Mouse (Mus musculus): ENCODE data around the gene F11r. TPM values are rescaled to one million over a fixed set of nuclear protein-coding genes. Genes with fewer than 3 reads are reported as not detected.
A peak's percentile ranks its signal among the peaks of the same experiment; 100 is the strongest.

The F11r gene
- polyA plus RNA-seq, 1 experiment from 2014 or later: 137 TPM

GRCm38 (mm10) chr1:171503592-171504291 is 66.4 kb downstream of the F11r start:
- Histone ChIP-seq H3K4me2 (peak overlapping the region; percentile 69), H3K36me3 (no peaks in the 10 kb centered on the region), H3K9me3 (replicated peaks) (no peaks in the 10 kb centered on the region), H3K4me1 (peaks cover 17% of the 10 kb centered on the region), H3K9ac (peak overlapping the region; percentile 66), H3K27ac (peak overlapping the region; percentile 98), H3K4me3 (replicated peaks) (peak overlapping the region; percentile 54), H3K27me3 (no peaks in the 10 kb centered on the region)
- ATAC-seq (replicated peaks; ENCODE audit: low FRiP score): peak; percentile 41
- under 1% methylated on average over 53 of the region's 53 CpGs for WGBS

- no peaks in the 10 kb centered on the region for H3K27me3 ChIP-seq
- peak overlapping the region; percentile 69 for H3K4me2 ChIP-seq
- no peak overlapping the region for H3K27ac ChIP-seq
- no peaks in the 10 kb centered on the region for H3K9me3 ChIP-seq (replicated peaks)
- no peaks in the 10 kb centered on the region for H3K36me3 ChIP-seq
- ATAC-seq (replicated peaks; ENCODE audit: low FRiP score): no peak
- no peak overlapping the region for H3K4me3 ChIP-seq (replicated peaks)
- no peak overlapping the region for H3K9ac ChIP-seq
- peaks cover 17% of the 10 kb centered on the region for H3K4me1 ChIP-seq
- 75% methylated on average over 4 of the region's 4 CpGs for WGBS
Observed at GRCm38 (mm10) chr1:171504586-171504985, 67.3 kb downstream of the F11r start.

GRCm38 (mm10) chr1:171513234-171513633 is 75.9 kb downstream of the F11r start:
- WGBS: 85% methylated on average over 2 of the region's 2 CpGs
- no peak overlapping the region for H3K9ac ChIP-seq
- H3K27ac ChIP-seq: no peak overlapping the region
- ATAC-seq (replicated peaks; ENCODE audit: low FRiP score): no peak
- H3K4me3 ChIP-seq (replicated peaks): no peak overlapping the region
- H3K36me3 ChIP-seq: no peaks in the 10 kb centered on the region
- no peaks in the 10 kb centered on the region for H3K9me3 ChIP-seq (replicated peaks)
- H3K4me2 ChIP-seq: no peak overlapping the region
- no peaks in the 10 kb centered on the region for H3K27me3 ChIP-seq
- H3K4me1 ChIP-seq: no peaks in the 10 kb centered on the region

- 69% methylated on average over 1 of the region's 1 CpGs for WGBS
- ATAC-seq (replicated peaks; ENCODE audit: low FRiP score): no peak
Observed at GRCm38 (mm10) chr1:171513760-171514159, 76.4 kb downstream of the F11r start.

More at GRCm38 (mm10) chr1:171513760-171514159, 76.4 kb downstream of the F11r start:
- H3K27me3 ChIP-seq: no peaks in the 10 kb centered on the region
- no peaks in the 10 kb centered on the region for H3K9me3 ChIP-seq (replicated peaks)
- H3K4me1 ChIP-seq: no peaks in the 10 kb centered on the region
- H3K4me3 ChIP-seq (replicated peaks): no peak overlapping the region
- no peak overlapping the region for H3K4me2 ChIP-seq
- no peak overlapping the region for H3K9ac ChIP-seq
- no peak overlapping the region for H3K27ac ChIP-seq
- H3K36me3 ChIP-seq: no peaks in the 10 kb centered on the region

Other genes starting within 250 kb of the F11r start
- 2.8 and 4.0 TPM in 2 replicates for gene Pcp4l1, start 241.3 kb upstream of the F11r start, polyA plus RNA-seq (2015; fragmentation: Nextera tagmentation; extraction: Ambion mirVana)
- gene Nr1i3, start 223.6 kb upstream of the F11r start, polyA plus RNA-seq (2015; fragmentation: Nextera tagmentation; extraction: Ambion mirVana): 0.26 and 0.81 TPM in 2 replicates
- gene Tomm40l, start 215.0 kb upstream of the F11r start, polyA plus RNA-seq (2015; fragmentation: Nextera tagmentation; extraction: Ambion mirVana): 35.1 and 35.4 TPM in 2 replicates
- gene Apoa2, start 212.5 kb upstream of the F11r start, polyA plus RNA-seq (2015; fragmentation: Nextera tagmentation; extraction: Ambion mirVana): 45.5 and 97.5 TPM in 2 replicates
- gene Fcer1g, start 203.2 kb upstream of the F11r start, polyA plus RNA-seq (2015; fragmentation: Nextera tagmentation; extraction: Ambion mirVana): 35.0 and 36.9 TPM in 2 replicates
- gene Adamts4, start 187.1 kb upstream of the F11r start, polyA plus RNA-seq (2015; fragmentation: Nextera tagmentation; extraction: Ambion mirVana): 10.7 and 11.6 TPM in 2 replicates
- gene Ndufs2, start 186.1 kb upstream of the F11r start, polyA plus RNA-seq (2015; fragmentation: Nextera tagmentation; extraction: Ambion mirVana): 276 and 283 TPM in 2 replicates
- 80.4 and 94.3 TPM in 2 replicates for gene B4galt3, start 167.2 kb upstream of the F11r start, polyA plus RNA-seq (2015; fragmentation: Nextera tagmentation; extraction: Ambion mirVana)
- 63.0 and 65.4 TPM in 2 replicates for gene Ppox, start 156.3 kb upstream of the F11r start, polyA plus RNA-seq (2015; fragmentation: Nextera tagmentation; extraction: Ambion mirVana)
- gene Usp21, start 149.5 kb upstream of the F11r start, polyA plus RNA-seq (2015; fragmentation: Nextera tagmentation; extraction: Ambion mirVana): 87.7 and 97.8 TPM in 2 replicates
- gene Ufc1, start 142.5 kb upstream of the F11r start, polyA plus RNA-seq (2015; fragmentation: Nextera tagmentation; extraction: Ambion mirVana): 106 and 118 TPM in 2 replicates
- 53.1 and 55.7 TPM in 2 replicates for gene Dedd, start 108.4 kb upstream of the F11r start, polyA plus RNA-seq (2015; fragmentation: Nextera tagmentation; extraction: Ambion mirVana)
- 47.8 and 50.5 TPM in 2 replicates for gene Nit1, start 91.9 kb upstream of the F11r start, polyA plus RNA-seq (2015; fragmentation: Nextera tagmentation; extraction: Ambion mirVana)
- 122 and 130 TPM in 2 replicates for gene Pfdn2, start 91.9 kb upstream of the F11r start, polyA plus RNA-seq (2015; fragmentation: Nextera tagmentation; extraction: Ambion mirVana)
- gene Klhdc9, start 76.7 kb upstream of the F11r start, polyA plus RNA-seq (2015; fragmentation: Nextera tagmentation; extraction: Ambion mirVana): 2.6 TPM in 2 replicates
- 3.0 and 3.5 TPM in 2 replicates for gene Nectin4, start 67.4 kb upstream of the F11r start, polyA plus RNA-seq (2015; fragmentation: Nextera tagmentation; extraction: Ambion mirVana)
- gene Arhgap30, start 48.6 kb upstream of the F11r start, polyA plus RNA-seq (2015; fragmentation: Nextera tagmentation; extraction: Ambion mirVana): 1.2 and 1.6 TPM in 2 replicates
- gene Usf1, start 26.2 kb upstream of the F11r start, polyA plus RNA-seq (2015; fragmentation: Nextera tagmentation; extraction: Ambion mirVana): 71.2 and 90.9 TPM in 2 replicates
- 6.8 and 7.5 TPM in 2 replicates for gene Tstd1, start 18.7 kb upstream of the F11r start, polyA plus RNA-seq (2015; fragmentation: Nextera tagmentation; extraction: Ambion mirVana)
- gene Alyref2, start 65.9 kb downstream of the F11r start, polyA plus RNA-seq (2015; fragmentation: Nextera tagmentation; extraction: Ambion mirVana): 11.2 and 13.7 TPM in 2 replicates
- not detected in 2 replicates for gene Itln1, start 97.8 kb downstream of the F11r start, polyA plus RNA-seq (2015; fragmentation: Nextera tagmentation; extraction: Ambion mirVana)
- gene Cd244a, start 121.7 kb downstream of the F11r start, polyA plus RNA-seq (2015; fragmentation: Nextera tagmentation; extraction: Ambion mirVana): 0.08 and 0.26 TPM in 2 replicates
- gene Ly9, start 169.9 kb downstream of the F11r start, polyA plus RNA-seq (2015; fragmentation: Nextera tagmentation; extraction: Ambion mirVana): 0.32 and 0.42 TPM in 2 replicates
- 0.13 TPM in 1 of 2 replicates, not detected in the other for gene Slamf7, start 215.5 kb downstream of the F11r start, polyA plus RNA-seq (2015; fragmentation: Nextera tagmentation; extraction: Ambion mirVana)
- 2.3 and 2.9 TPM in 2 replicates for gene Cd48, start 244.5 kb downstream of the F11r start, polyA plus RNA-seq (2015; fragmentation: Nextera tagmentation; extraction: Ambion mirVana)